Mouse (Mus musculus): ENCODE results near the gene Opn1sw.
A peak's percentile ranks its signal among the peaks of the same experiment; 100 is the strongest.

Gene Opn1sw

GRCm38 (mm10) chr6:29388052-29388518 is at the start of gene Opn1sw:
Gene Opn1sw, minus strand, starts transcription at chr6:29388468.
- no peak for DNase-seq

- DNase-seq: peak; percentile 75
These were observed 48.2 kb upstream of the Opn1sw start for GRCm38 (mm10) chr6:29436461-29436934.

GRCm38 (mm10) chr6:29435940-29436451 is 47.7 kb upstream of the Opn1sw start:
- peak; percentile 46 for DNase-seq

GRCm38 (mm10) chr6:29434911-29435691 is 46.8 kb upstream of the Opn1sw start:
- DNase-seq: peak; percentile 62

GRCm38 (mm10) chr6:29433804-29434795 is 45.8 kb upstream of the Opn1sw start:
- peak; percentile 37 for DNase-seq

GRCm38 (mm10) chr6:29433038-29433803 is 45.0 kb upstream of the Opn1sw start, which contains the start of gene Flnc:
Gene Flnc, plus strand, starts transcription at chr6:29433256.
- peak; percentile 43 for DNase-seq

GRCm38 (mm10) chr6:29432676-29433037 is 44.4 kb upstream of the Opn1sw start:
- DNase-seq: no peak

DNA sequence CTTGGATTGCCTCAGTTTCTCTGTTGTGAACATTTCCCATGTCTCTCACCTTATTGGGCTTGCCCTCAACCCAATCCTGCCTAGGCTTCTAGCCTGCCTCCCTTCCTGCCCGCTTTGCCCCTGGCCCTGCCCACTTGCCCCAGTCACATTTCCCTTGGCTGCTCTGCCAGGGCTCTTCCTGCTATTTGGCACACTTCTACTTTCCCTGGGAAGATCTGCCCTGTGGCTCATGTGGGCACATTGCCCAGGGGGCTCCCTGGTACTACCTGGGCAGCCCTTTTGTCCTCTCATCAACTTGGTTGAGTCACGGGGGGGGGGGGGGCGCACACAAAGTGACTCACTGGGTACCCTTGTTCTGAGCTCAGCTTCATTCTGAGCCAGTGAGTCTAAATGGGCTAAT is 43.9 kb upstream of the Opn1sw start:
- DNase-seq: no peak

DNA sequence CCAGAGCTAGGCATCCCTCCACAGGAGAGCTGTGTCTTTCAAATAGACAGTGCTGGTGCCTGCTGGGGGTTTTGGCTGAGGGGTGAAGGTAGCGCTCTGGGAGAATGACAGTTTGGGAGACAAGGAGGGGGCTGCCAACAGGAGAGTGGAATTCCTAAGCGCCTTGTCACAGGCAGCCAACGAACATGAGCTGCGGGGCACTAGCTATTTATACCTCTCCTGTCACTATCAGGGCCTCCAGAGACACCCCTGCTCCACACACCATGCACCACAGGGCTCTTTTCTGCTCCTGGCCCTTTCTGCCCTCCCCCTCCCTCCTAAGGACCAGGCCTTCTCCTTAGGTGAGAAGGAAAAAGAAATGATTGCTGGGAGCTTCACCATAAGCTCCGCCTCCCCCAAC is 43.2 kb upstream of the Opn1sw start:
- no peak for DNase-seq

- no peak for DNase-seq
These were observed 42.6 kb upstream of the Opn1sw start for GRCm38 (mm10) chr6:29430681-29431420.

GRCm38 (mm10) chr6:29428171-29428570 is 39.9 kb upstream of the Opn1sw start:
- DNase-seq: no peak

GRCm38 (mm10) chr6:29426331-29426730 is 38.1 kb upstream of the Opn1sw start:
- no peak for DNase-seq

- no peak for DNase-seq
These were observed 36.9 kb upstream of the Opn1sw start for GRCm38 (mm10) chr6:29425118-29425517.

DNA sequence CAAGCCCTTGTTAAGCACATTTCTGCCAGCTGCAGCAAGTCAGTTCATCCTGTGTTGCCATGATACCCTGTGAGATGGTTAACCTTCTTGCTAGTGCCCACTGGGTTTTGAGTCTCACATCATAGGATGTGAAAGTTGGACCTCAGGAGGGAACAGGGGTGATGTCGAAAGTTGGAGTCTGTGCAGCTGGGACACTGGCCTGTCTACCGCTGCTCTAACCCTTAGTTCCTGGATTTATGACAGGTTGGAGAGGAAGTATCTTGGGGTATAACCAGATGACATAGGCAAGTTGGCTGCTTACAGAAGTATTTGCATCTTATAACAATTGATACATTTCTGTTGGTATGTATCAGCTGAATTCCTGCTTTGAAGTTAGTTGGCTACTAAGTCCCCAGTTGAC is 32.3 kb upstream of the Opn1sw start:
- no peak for DNase-seq

DNA sequence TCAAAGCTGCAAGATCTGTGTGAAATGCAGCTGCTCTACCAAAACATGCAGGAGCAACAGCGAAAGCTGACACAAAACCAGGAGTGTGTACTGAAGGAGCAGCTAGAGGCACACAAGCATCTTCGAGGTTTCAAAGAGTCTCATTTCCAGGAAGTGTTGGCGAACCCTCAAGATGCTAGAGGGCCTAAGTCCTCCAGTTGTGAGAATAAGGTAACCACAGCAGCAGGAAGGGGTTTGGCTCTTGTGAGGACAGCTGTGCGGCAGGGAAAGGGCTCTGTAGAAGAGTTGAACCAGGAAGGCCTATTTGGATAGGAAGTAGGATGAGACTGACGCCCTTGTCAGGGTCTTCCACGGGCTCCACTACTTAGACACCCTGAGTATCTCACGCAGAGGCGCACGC is 27.2 kb upstream of the Opn1sw start:
- DNase-seq: no peak

DNA sequence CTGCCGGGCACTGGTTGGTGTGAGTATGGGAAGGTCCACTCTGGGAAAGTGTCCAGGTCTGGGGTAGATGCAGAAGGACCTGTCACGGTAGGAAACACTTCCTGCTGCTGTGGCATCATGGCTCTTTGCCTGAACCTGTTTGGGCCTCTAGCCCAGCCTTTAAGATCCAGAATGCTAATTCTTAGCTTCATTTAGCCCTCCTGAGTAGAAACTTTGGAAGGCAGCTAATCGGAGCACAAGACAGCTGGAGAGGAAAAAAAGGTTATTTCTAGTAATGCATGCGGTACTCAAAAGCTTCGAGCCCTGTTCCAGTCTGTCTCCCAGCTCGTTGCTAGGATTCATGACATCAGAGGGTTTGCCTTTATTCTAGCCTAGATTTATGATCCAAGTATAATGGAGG is 18.1 kb upstream of the Opn1sw start:
- no peak for DNase-seq

DNA sequence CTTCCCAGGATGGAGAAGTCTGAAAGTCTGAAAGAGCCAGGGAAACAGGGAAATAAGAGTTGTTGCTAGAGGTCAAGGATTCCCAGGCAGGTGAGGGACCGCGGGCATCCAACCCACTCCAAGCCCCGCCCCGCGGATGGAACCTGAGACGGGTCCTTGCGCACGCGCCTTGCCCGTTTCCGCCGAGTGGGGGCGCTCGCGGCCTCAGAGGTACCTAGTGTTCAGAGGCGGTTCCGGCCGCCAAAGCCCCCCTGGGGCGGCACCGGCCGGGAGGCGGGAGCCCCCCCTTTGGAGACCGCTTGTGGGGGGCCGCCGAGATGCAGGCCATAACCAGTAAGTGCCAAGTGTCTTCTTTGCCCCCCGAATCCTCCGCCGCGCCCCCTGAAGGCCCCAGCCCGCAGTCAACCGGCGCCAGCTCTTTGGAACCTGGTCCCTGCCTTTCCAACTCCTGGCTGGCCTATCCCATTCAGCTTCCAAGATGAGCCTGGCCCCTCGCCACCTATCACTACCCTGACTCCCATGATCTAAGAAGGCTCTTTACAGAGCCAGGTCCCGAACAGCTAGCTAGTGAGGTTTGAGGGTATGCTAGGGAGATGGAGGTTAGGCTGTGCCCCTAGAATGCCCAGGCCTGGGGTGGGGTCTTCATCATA is 14.6 kb upstream of the Opn1sw start:
- peak; percentile 26 for DNase-seq

GRCm38 (mm10) chr6:29399851-29400250 is 11.6 kb upstream of the Opn1sw start:
- no peak for DNase-seq

DNA sequence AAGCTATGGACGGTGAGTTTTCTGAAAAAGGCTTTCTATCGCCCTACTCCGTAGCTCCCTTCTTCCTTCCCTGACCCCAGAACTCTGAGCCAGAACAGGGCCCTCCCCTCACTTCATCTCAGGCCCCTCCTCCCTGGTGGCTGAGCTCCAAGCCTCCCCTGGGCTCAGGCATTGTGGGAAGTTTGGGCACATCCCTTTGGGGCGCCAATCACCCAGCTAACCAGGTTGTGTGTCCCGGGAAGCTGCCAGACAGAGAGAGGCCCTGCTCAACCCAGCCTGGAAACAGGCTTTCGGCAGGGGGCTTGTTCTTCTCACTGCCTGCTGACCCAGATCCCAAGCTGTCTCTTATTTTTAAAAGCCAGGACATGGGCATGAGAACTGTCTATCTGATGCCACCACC is 9.3 kb upstream of the Opn1sw start:
- peak; percentile 27 for DNase-seq

GRCm38 (mm10) chr6:29396714-29397540 is 8.7 kb upstream of the Opn1sw start:
- DNase-seq: peak; percentile 12
